Mouse (Mus musculus) effector memory CD4-positive, alpha-beta T cell, adult 5 months (primary cell): ENCODE measurements around the gene Gpr119. TPM values are rescaled to one million over a fixed set of nuclear protein-coding genes. Genes with fewer than 3 reads are reported as not detected.

Experiments used
- polyA plus RNA-seq: library from polyadenylated mRNA; unstranded; fragments of 100-300 nt; shearing (Covaris generic); gene quantifications from one replicate; pipeline ENCODE4 v1.2.1, GENCODE M21; 2017

The Gpr119 gene
- not detected for polyA plus RNA-seq

DNA sequence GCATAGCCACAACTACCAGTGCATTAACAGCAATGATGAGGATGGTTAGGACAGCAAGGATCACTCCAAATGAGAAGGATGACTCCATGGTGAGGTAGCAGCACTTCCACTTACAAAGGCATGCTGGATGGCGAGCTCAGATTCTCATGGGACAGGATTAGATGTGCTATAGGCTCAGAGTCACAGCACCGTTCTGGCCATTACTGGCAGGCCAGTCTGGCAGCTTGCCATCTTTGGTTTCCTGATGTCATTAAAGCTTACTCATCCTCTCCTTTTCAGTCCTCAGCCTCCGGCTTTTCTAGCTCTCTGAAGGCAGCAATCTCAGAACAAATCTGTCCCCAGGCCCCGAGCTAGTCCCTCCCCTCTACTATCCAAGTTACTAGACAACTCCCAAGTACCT, at the start of gene Gpr119:
TSS of gene Gpr119 (minus strand) at position 308 of the 400 bp plus-strand sequence.

DNA sequence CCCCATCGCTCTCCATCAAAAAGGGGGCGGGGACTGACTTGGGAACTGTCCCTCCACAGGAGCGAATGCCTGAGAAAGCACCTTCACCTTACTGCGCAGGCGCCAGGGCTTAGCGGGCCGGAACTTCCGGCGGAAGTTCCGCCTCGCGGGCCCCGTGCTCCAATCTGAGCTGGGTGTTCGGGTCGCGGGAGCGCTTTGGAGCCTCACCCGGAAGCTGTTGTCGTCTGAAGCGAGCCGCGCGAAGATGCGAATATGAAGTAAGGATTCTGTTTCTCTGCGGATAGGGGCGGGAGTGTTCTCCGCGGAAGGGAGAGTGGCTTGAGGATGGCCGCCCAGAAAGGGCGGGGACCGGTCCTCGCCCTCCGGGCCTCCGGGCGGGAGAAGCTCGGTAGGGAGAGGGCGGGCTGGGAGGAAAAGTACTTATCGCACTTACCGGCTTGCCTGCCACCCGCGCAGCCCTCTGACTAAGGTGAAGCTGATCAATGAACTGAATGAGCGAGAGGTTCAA, 20.6 kb upstream of the Gpr119 start, which contains the start of gene Rbmx2:
TSS of gene Rbmx2 (plus strand) at position 141 of the 508 bp plus-strand sequence.

GRCm38 (mm10) chrX:48623379-48624053, 50.8 kb downstream of the Gpr119 start, which contains the start of gene Slc25a14:
TSS of gene Slc25a14 (plus strand) at chrX:48623413.

Other genes starting within 250 kb of the Gpr119 start
- 66.7 TPM for gene Elf4, start 211.3 kb downstream of the Gpr119 start, polyA plus RNA-seq
- gene Aifm1, start 160.9 kb downstream of the Gpr119 start, polyA plus RNA-seq: 30.2 TPM
- 0.44 TPM for gene Rab33a, start 155.2 kb downstream of the Gpr119 start, polyA plus RNA-seq
- gene Zfp280c, start 80.0 kb downstream of the Gpr119 start, polyA plus RNA-seq: 11.6 TPM
- gene Slc25a14, start 51.1 kb downstream of the Gpr119 start, polyA plus RNA-seq: 3.6 TPM
- 16.0 TPM for gene Rbmx2, start 20.5 kb upstream of the Gpr119 start, polyA plus RNA-seq
- not detected for gene Gm595, start 203.2 kb upstream of the Gpr119 start, polyA plus RNA-seq